Mouse (Mus musculus) ES-Bruce4 (cell line): Measurements from ENCODE around the gene Fam155a.

Source experiments
- CTCF ChIP-seq: IDR thresholded peaks from one replicate; pipeline ENCODE4 v1.8.1; 2011; ENCODE audit warnings: low read depth, low read length
- POLR2A ChIP-seq: IDR thresholded peaks from one replicate; pipeline ENCODE4 v1.8.1; 2011; ENCODE audit warnings: low read length; ENCODE audit not compliant: insufficient read depth

DNA sequence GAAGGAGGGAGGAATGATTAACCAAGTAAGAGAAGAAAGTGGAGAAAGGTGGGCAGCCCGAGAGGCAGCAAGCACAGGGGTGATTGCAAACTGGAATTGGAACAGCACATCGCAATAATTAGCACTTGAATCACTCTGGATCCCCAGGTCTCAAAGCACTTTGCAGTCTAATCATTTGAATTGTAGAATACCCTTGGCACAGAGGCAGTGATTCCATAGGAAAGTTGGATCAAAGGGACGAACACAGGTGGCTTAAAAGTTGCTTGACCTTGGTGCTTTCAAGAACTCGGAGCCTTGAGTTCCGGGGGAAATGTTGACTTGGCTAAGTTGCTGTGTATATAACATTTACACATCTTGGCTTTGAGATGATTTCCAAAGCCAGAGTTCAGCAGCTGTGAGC, 299.7 kb downstream of the Fam155a start:
- no peak for TF ChIP-seq CTCF
- TF ChIP-seq POLR2A: no peak
